Mouse (Mus musculus) heart, postnatal 0 days (tissue): ENCODE measurements around the gene Ephb2.

Source experiments
- CTCF ChIP-seq: IDR thresholded peaks from 2 replicates; pipeline ENCODE4 v1.5.1; 2016; ENCODE audit warnings: antibody characterized with exemption, control low read depth, low read depth
- EP300 ChIP-seq: IDR thresholded peaks from 2 replicates; pipeline ENCODE4 v1.6.1; 2016; ENCODE audit warnings: antibody characterized with exemption, low read depth

- TF ChIP-seq CTCF (no peak), EP300 (no peak)
These were observed 32.0 kb upstream of the Ephb2 start for GRCm38 (mm10) chr4:136867690-136868345.
